Mouse (Mus musculus) hindbrain, postnatal 0 days (tissue): Measurements from ENCODE around the gene Nek11. TPM values are rescaled to one million over a fixed set of nuclear protein-coding genes. Genes with fewer than 3 reads are reported as not detected.
A peak's percentile ranks its signal among the peaks of the same experiment; 100 is the strongest.

ENCODE experiments used
- ATAC-seq: fragments of 200-750 bp; cut with Nextera tagmentation; 2 replicates; pipeline ENCODE4 v1.8.0; 2017; ENCODE audit warnings: mild to moderate bottlenecking, moderate TSS enrichment, moderate library complexity
- DNase-seq: peaks from one replicate; pipeline ENCODE4 v3.0.0-alpha.2; 2015; ENCODE audit warnings: low spot score
- H3K27ac ChIP-seq: fragments of 300-500 bp; sonication (generic); 2 replicates; pipeline ENCODE4 v1.5.1; 2014; ENCODE audit warnings: mild to moderate bottlenecking
- H3K27me3 ChIP-seq: fragments of 300-500 bp; sonication (generic); 2 replicates; pipeline ENCODE4 v1.6.1; 2014; ENCODE audit warnings: low read length, mixed read lengths; ENCODE audit not compliant: insufficient read depth
- H3K36me3 ChIP-seq: fragments of 300-500 bp; sonication (generic); 2 replicates; pipeline ENCODE4 v1.6.1; 2014; ENCODE audit warnings: low read length, mixed read lengths; ENCODE audit not compliant: insufficient read depth
- H3K4me1 ChIP-seq: fragments of 300-500 bp; sonication (generic); 2 replicates; pipeline ENCODE4 v1.6.1; 2014; ENCODE audit warnings: antibody characterized with exemption, low read length, mixed read lengths; ENCODE audit not compliant: insufficient read depth
- H3K4me2 ChIP-seq: fragments of 300-500 bp; sonication (generic); 2 replicates; pipeline ENCODE4 v1.6.1; 2014; ENCODE audit warnings: low read depth, mild to moderate bottlenecking, low read length, moderate library complexity, mixed read lengths
- H3K4me3 ChIP-seq: fragments of 300-500 bp; sonication (generic); 2 replicates; pipeline ENCODE4 v1.5.1; 2014; ENCODE audit warnings: low read length
- H3K9ac ChIP-seq: fragments of 300-500 bp; sonication (generic); replicated peaks from 2 replicates; pipeline ENCODE4 v1.6.1; 2014; ENCODE audit warnings: mild to moderate bottlenecking, low read length, moderate library complexity, mixed read lengths
- H3K9me3 ChIP-seq: fragments of 300-500 bp; sonication (generic); 2 replicates; pipeline ENCODE4 v1.6.1; 2016; ENCODE audit warnings: low read length, mixed read lengths
- CTCF ChIP-seq: IDR thresholded peaks from 2 replicates; pipeline ENCODE4 v1.5.1; 2016; ENCODE audit warnings: antibody characterized with exemption, control low read depth, low read depth
- WGBS: fragments of 180-500 bp; shearing (Covaris S2); extraction: QIAGEN DNeasy Blood & Tissue Kit; methylation state at CpG from one replicate; pipeline ENCODE4 v1.1.7; 2014; 5-methylcytosine and 5-hydroxymethylcytosine counted together
- polyA plus RNA-seq: library from polyadenylated mRNA; unstranded; fragments of >200 nt; fragmentation: Nextera tagmentation; extraction: Ambion mirVana; gene quantifications from 2 replicates; pipeline ENCODE4 v1.2.1, GENCODE M21; 2015
- total RNA-seq: library from RNA; depleted of rRNA; stranded (reverse); fragments of >200 nt; gene quantifications from 2 replicates; pipeline ENCODE4 v1.2.3, GENCODE M21; 2014

The Nek11 gene
- total and polyA plus RNA-seq, 2 experiments from 2014 or later: 2.1 to 2.4 TPM

- Histone ChIP-seq H3K27ac (no peak overlapping the region), H3K4me1 (no peaks in the 10 kb centered on the region), H3K9me3 (no peaks in the 10 kb centered on the region), H3K36me3 (no peaks in the 10 kb centered on the region), H3K4me3 (no peak overlapping the region), H3K4me2 (no peak overlapping the region), H3K9ac (no peak overlapping the region), H3K27me3 (no peaks in the 10 kb centered on the region)
- DNase-seq (no peak), ATAC-seq (no peak)
- no peak for TF ChIP-seq CTCF
- 72% methylated on average over 3 of the region's 3 CpGs for WGBS
Observed at GRCm38 (mm10) chr9:105377622-105378021, 17.7 kb downstream of the Nek11 start.

- Histone ChIP-seq H3K36me3 (no peaks in the 10 kb centered on the region), H3K9me3 (no peaks in the 10 kb centered on the region), H3K27ac (no peak overlapping the region), H3K4me1 (no peaks in the 10 kb centered on the region), H3K4me3 (no peak overlapping the region), H3K4me2 (no peak overlapping the region), H3K9ac (no peak overlapping the region), H3K27me3 (no peaks in the 10 kb centered on the region)
- peak; percentile 70 for DNase-seq
- TF ChIP-seq CTCF: peak; percentile 81
- 77% methylated on average over 7 of the region's 7 CpGs for WGBS
- no peak for ATAC-seq
Observed at GRCm38 (mm10) chr9:105376954-105377530, 18.3 kb downstream of the Nek11 start.

- no peak overlapping the region for H3K9ac ChIP-seq
- H3K27ac ChIP-seq: no peak overlapping the region
- WGBS: 72% methylated on average over 7 of the region's 7 CpGs
- DNase-seq (no peak), ATAC-seq (no peak)
- H3K4me1 ChIP-seq: no peaks in the 10 kb centered on the region
- H3K9me3 ChIP-seq: no peaks in the 10 kb centered on the region
- TF ChIP-seq CTCF: no peak
- H3K4me2 ChIP-seq: no peak overlapping the region
- no peak overlapping the region for H3K4me3 ChIP-seq
- no peaks in the 10 kb centered on the region for H3K36me3 ChIP-seq
- no peaks in the 10 kb centered on the region for H3K27me3 ChIP-seq
Observed at GRCm38 (mm10) chr9:105376411-105376810, 18.9 kb downstream of the Nek11 start.

GRCm38 (mm10) chr9:105374361-105374760 lies 21.0 kb downstream of the Nek11 start:
- Histone ChIP-seq H3K4me3 (no peak overlapping the region), H3K9me3 (no peaks in the 10 kb centered on the region), H3K36me3 (no peaks in the 10 kb centered on the region), H3K9ac (no peak overlapping the region), H3K27me3 (no peaks in the 10 kb centered on the region), H3K4me2 (no peak overlapping the region), H3K4me1 (no peaks in the 10 kb centered on the region), H3K27ac (no peak overlapping the region)
- WGBS: 34% methylated on average over 5 of the region's 5 CpGs
- DNase-seq (no peak), ATAC-seq (no peak)
- TF ChIP-seq CTCF: no peak

GRCm38 (mm10) chr9:105368605-105369004 lies 26.7 kb downstream of the Nek11 start:
- no peaks in the 10 kb centered on the region for H3K36me3 ChIP-seq
- ATAC-seq (no peak), DNase-seq (no peak)
- no peak overlapping the region for H3K9ac ChIP-seq
- no peaks in the 10 kb centered on the region for H3K9me3 ChIP-seq
- H3K27ac ChIP-seq: no peak overlapping the region
- H3K4me2 ChIP-seq: no peak overlapping the region
- H3K4me3 ChIP-seq: no peak overlapping the region
- 87% methylated on average over 3 of the region's 3 CpGs for WGBS
- no peak for TF ChIP-seq CTCF
- H3K4me1 ChIP-seq: no peaks in the 10 kb centered on the region
- H3K27me3 ChIP-seq: no peaks in the 10 kb centered on the region

GRCm38 (mm10) chr9:105366199-105366598 lies 29.1 kb downstream of the Nek11 start:
- no peaks in the 10 kb centered on the region for H3K9me3 ChIP-seq
- WGBS: 91% methylated on average over 4 of the region's 4 CpGs
- no peaks in the 10 kb centered on the region for H3K4me1 ChIP-seq
- H3K4me2 ChIP-seq: no peak overlapping the region
- no peak overlapping the region for H3K27ac ChIP-seq
- ATAC-seq (no peak), DNase-seq (no peak)
- H3K36me3 ChIP-seq: no peaks in the 10 kb centered on the region
- no peak overlapping the region for H3K9ac ChIP-seq
- TF ChIP-seq CTCF: no peak
- H3K4me3 ChIP-seq: no peak overlapping the region
- no peaks in the 10 kb centered on the region for H3K27me3 ChIP-seq

GRCm38 (mm10) chr9:105363520-105364231 lies 31.6 kb downstream of the Nek11 start:
- 53% methylated on average over 5 of the region's 5 CpGs for WGBS

More at GRCm38 (mm10) chr9:105363520-105364231, 31.6 kb downstream of the Nek11 start:
- Histone ChIP-seq H3K4me3 (no peak overlapping the region), H3K9me3 (no peaks in the 10 kb centered on the region), H3K9ac (no peak overlapping the region), H3K27me3 (no peaks in the 10 kb centered on the region), H3K36me3 (no peaks in the 10 kb centered on the region), H3K4me2 (no peak overlapping the region), H3K4me1 (no peaks in the 10 kb centered on the region), H3K27ac (no peak overlapping the region)
- peak; percentile 67 for DNase-seq
- TF ChIP-seq CTCF: no peak
- ATAC-seq: no peak
